Mouse (Mus musculus) liver, embryonic 11.5 days (tissue): ENCODE data around the gene Rem1. TPM values are rescaled to one million over a fixed set of nuclear protein-coding genes. Genes with fewer than 3 reads are reported as not detected.

Experiments
- ATAC-seq: fragments of 200-750 bp; cut with Nextera tagmentation; replicated peaks from 2 replicates; pipeline ENCODE4 v1.8.0; 2017; ENCODE audit warnings: moderate number of reproducible peaks, mild to moderate bottlenecking, moderate TSS enrichment, moderate library complexity; ENCODE audit not compliant: low FRiP score
- DNase-seq: peaks from one replicate; pipeline ENCODE4 v3.0.0-alpha.2; 2017; ENCODE audit warnings: low spot score
- H3K27ac ChIP-seq: fragments of 300-500 bp; sonication (generic); 2 replicates; pipeline ENCODE4 v1.5.1; 2014; ENCODE audit warnings: mild to moderate bottlenecking, low read depth, low read length, control low read depth
- H3K27me3 ChIP-seq: fragments of 300-500 bp; sonication (generic); replicated peaks from 2 replicates; pipeline ENCODE4 v1.6.1; 2014; ENCODE audit warnings: low read length, mixed read lengths; ENCODE audit not compliant: control insufficient read depth, insufficient read depth
- H3K36me3 ChIP-seq: fragments of 300-500 bp; sonication (generic); 2 replicates; pipeline ENCODE4 v1.6.1; 2014; ENCODE audit warnings: mild to moderate bottlenecking, low read length, moderate library complexity, mixed read lengths; ENCODE audit not compliant: control insufficient read depth, insufficient read depth
- H3K4me1 ChIP-seq: fragments of 300-500 bp; sonication (generic); replicated peaks from 2 replicates; pipeline ENCODE4 v1.6.1; 2014; ENCODE audit warnings: low read length, mixed read lengths; ENCODE audit not compliant: control insufficient read depth, insufficient read depth
- H3K4me2 ChIP-seq: fragments of 300-500 bp; sonication (generic); 2 replicates; pipeline ENCODE4 v1.6.1; 2014; ENCODE audit warnings: mild to moderate bottlenecking, control low read depth, moderate library complexity
- H3K4me3 ChIP-seq: fragments of 300-500 bp; sonication (generic); 2 replicates; pipeline ENCODE4 v1.5.1; 2014; ENCODE audit warnings: low read depth, low read length, control low read depth
- H3K9ac ChIP-seq: fragments of 300-500 bp; sonication (generic); 2 replicates; pipeline ENCODE4 v1.6.1; 2014; ENCODE audit warnings: low read depth, low read length, control low read depth
- H3K9me3 ChIP-seq: fragments of 300-500 bp; sonication (generic); 2 replicates; pipeline ENCODE4 v1.6.1; 2016; ENCODE audit warnings: low read length, inconsistent platforms, mixed read lengths; ENCODE audit not compliant: control insufficient read depth
- WGBS: fragments of 180-500 bp; shearing (Covaris S2); extraction: QIAGEN DNeasy Blood & Tissue Kit; methylation state at CpG from one replicate; pipeline ENCODE4 v1.1.7; 2014; 5-methylcytosine and 5-hydroxymethylcytosine counted together
- polyA plus RNA-seq: library from polyadenylated mRNA; unstranded; fragments of >200 nt; fragmentation: Nextera tagmentation; extraction: Ambion mirVana; gene quantifications from 2 replicates; pipeline ENCODE4 v1.2.1, GENCODE M21; 2014

Gene Rem1
- 1.2 and 1.6 TPM in 2 replicates for polyA plus RNA-seq

- DNase-seq (no peak), ATAC-seq (peak; percentile 39; the same call in 1 of the 2 replicates)
- Histone ChIP-seq H3K4me1 (0 out of 2 replicates have a peak, but pooled peaks cover 9% of the 10 kb centered on the region), H3K9me3 (no peaks in the 10 kb centered on the region), H3K4me3 (peak within 1 kb of the TSS; percentile 43), H3K27me3 (peaks cover 45% of the 10 kb centered on the region), H3K4me2 (peak within 1 kb of the TSS; percentile 67), H3K9ac (no peak within 1 kb of the TSS), H3K36me3 (no peaks in the 10 kb centered on the region), H3K27ac (no peak within 1 kb of the TSS)
- 2% methylated on average over 59 of the region's 59 CpGs for WGBS
These were observed at the start of gene Rem1 for GRCm38 (mm10) chr2:152626774-152627591. Rem1 (plus strand) TSS chr2:152626951.

- no peak for DNase-seq
- ATAC-seq, result no peak
These were observed 46.6 kb upstream of the Rem1 start, which contains the start of gene Defb19 for GRCm38 (mm10) chr2:152580107-152580506. Defb19 (minus strand) TSS chr2:152580312.

GRCm38 (mm10) chr2:152580612-152581011, 46.1 kb upstream of the Rem1 start:
- Histone ChIP-seq H3K4me2 (no peak overlapping the region), H3K9ac (no peak overlapping the region), H3K4me3 (no peak overlapping the region), H3K4me1 (no peaks in the 10 kb centered on the region), H3K27ac (no peak overlapping the region), H3K9me3 (no peaks in the 10 kb centered on the region), H3K36me3 (no peaks in the 10 kb centered on the region), H3K27me3 (no peaks in the 10 kb centered on the region)
- 73% methylated on average over 11 of the region's 11 CpGs for WGBS
- DNase-seq (no peak), ATAC-seq (no peak)

More at GRCm38 (mm10) chr2:152580107-152580506, 46.6 kb upstream of the Rem1 start, which contains the start of gene Defb19:
- H3K4me1 ChIP-seq, result no peaks in the 10 kb centered on the region
- H3K27ac ChIP-seq, result no peak within 1 kb of the TSS
- no peaks in the 10 kb centered on the region for H3K27me3 ChIP-seq
- H3K4me2 ChIP-seq, result no peak within 1 kb of the TSS
- H3K9me3 ChIP-seq, result no peaks in the 10 kb centered on the region
- no peak within 1 kb of the TSS for H3K4me3 ChIP-seq
- no peak within 1 kb of the TSS for H3K9ac ChIP-seq
- no peaks in the 10 kb centered on the region for H3K36me3 ChIP-seq
- WGBS, result 60% methylated on average over 7 of the region's 7 CpGs

DNA sequence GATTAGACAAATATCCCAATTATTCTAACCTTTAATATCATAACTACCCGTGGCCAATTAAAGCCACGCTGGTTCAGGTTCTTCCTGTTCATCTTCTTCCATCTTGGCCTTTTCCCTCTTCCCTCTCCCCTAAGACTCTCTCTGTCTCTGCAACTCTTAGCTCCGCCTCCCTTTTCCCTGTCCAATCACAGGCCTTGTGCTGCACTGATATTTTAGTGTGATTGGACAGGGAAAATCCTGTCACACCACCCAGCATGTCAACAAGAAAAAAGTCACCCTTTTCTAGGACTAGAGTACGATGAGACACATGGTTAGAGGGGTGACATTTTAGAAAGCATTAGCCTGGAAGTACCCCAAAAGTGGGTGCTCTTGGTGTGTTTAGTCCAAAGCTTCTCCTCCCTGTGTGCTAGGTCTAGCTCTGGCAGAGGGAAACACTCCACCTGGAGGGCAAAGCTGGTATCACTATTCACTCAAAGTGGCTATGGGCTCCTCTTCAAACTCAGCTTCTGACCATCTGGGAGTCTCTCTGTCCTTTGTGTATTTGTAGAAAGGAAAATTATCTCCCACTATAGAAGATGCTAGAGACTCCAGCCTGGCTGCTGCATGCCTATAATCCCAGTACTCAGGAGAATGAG, 39.7 kb upstream of the Rem1 start:
- 0 out of 2 replicates have a peak, but pooled peaks cover 2% of the 10 kb centered on the region for H3K4me1 ChIP-seq
- no peaks in the 10 kb centered on the region for H3K9me3 ChIP-seq
- DNase-seq (no peak), ATAC-seq (no peak)
- H3K27me3 ChIP-seq, result no peaks in the 10 kb centered on the region
- no peak overlapping the region for H3K27ac ChIP-seq
- H3K4me3 ChIP-seq, result no peak overlapping the region
- no peaks in the 10 kb centered on the region for H3K36me3 ChIP-seq
- WGBS, result 78% methylated on average over 4 of the region's 4 CpGs
- H3K4me2 ChIP-seq, result no peak overlapping the region
- H3K9ac ChIP-seq, result no peak overlapping the region

GRCm38 (mm10) chr2:152588450-152588849, 38.3 kb upstream of the Rem1 start:
- 35% methylated on average over 2 of the region's 2 CpGs for WGBS
- H3K4me3 ChIP-seq, result no peak overlapping the region

GRCm38 (mm10) chr2:152589021-152589420, 37.7 kb upstream of the Rem1 start:
- Histone ChIP-seq H3K27ac (no peak overlapping the region), H3K4me2 (no peak overlapping the region), H3K4me1 (0 out of 2 replicates have a peak, but pooled peaks cover 2% of the 10 kb centered on the region), H3K27me3 (no peaks in the 10 kb centered on the region), H3K9me3 (no peaks in the 10 kb centered on the region), H3K36me3 (no peaks in the 10 kb centered on the region), H3K9ac (no peak overlapping the region), H3K4me3 (no peak overlapping the region)
- 47% methylated on average over 6 of the region's 6 CpGs for WGBS
- ATAC-seq, result no peak
- DNase-seq, result no peak

More at GRCm38 (mm10) chr2:152588450-152588849, 38.3 kb upstream of the Rem1 start:
- no peaks in the 10 kb centered on the region for H3K27me3 ChIP-seq
- no peak overlapping the region for H3K4me2 ChIP-seq
- ATAC-seq (no peak), DNase-seq (no peak)
- no peak overlapping the region for H3K9ac ChIP-seq
- 0 out of 2 replicates have a peak, but pooled peaks cover 2% of the 10 kb centered on the region for H3K4me1 ChIP-seq
- H3K36me3 ChIP-seq, result no peaks in the 10 kb centered on the region
- no peaks in the 10 kb centered on the region for H3K9me3 ChIP-seq
- no peak overlapping the region for H3K27ac ChIP-seq

- H3K36me3 ChIP-seq, result no peaks in the 10 kb centered on the region
- H3K9me3 ChIP-seq, result no peaks in the 10 kb centered on the region
- DNase-seq (no peak), ATAC-seq (no peak)
- no peak within 1 kb of the TSS for H3K27ac ChIP-seq
- no peaks in the 10 kb centered on the region for H3K27me3 ChIP-seq
- no peak within 1 kb of the TSS for H3K4me3 ChIP-seq
- H3K4me1 ChIP-seq, result no peaks in the 10 kb centered on the region
- H3K4me2 ChIP-seq, result no peak within 1 kb of the TSS
- WGBS, result 64% methylated on average over 7 of the region's 7 CpGs
- no peak within 1 kb of the TSS for H3K9ac ChIP-seq
These were observed 27.5 kb upstream of the Rem1 start, which contains the start of gene Defb45 for GRCm38 (mm10) chr2:152599299-152599698. Defb45 (minus strand) TSS chr2:152599399.

- H3K4me3 ChIP-seq, result no peak overlapping the region
- no peaks in the 10 kb centered on the region for H3K27me3 ChIP-seq
- no peak overlapping the region for H3K4me2 ChIP-seq
- no peak overlapping the region for H3K27ac ChIP-seq
- WGBS, result 68% methylated on average over 6 of the region's 6 CpGs
- H3K9me3 ChIP-seq, result no peaks in the 10 kb centered on the region
- no peaks in the 10 kb centered on the region for H3K4me1 ChIP-seq
- DNase-seq, result no peak
- H3K36me3 ChIP-seq, result no peaks in the 10 kb centered on the region
- no peak for ATAC-seq
- no peak overlapping the region for H3K9ac ChIP-seq
These were observed 26.7 kb upstream of the Rem1 start for GRCm38 (mm10) chr2:152600076-152600475.
